Mouse (Mus musculus) urinary bladder, postnatal 14 days (tissue): ENCODE data around the gene Ascl5.

ENCODE experiments used
- DNase-seq: peaks from one replicate; pipeline ENCODE4 v3.0.0; 2021; ENCODE audit warnings: low spot score

The Ascl5 gene

DNA sequence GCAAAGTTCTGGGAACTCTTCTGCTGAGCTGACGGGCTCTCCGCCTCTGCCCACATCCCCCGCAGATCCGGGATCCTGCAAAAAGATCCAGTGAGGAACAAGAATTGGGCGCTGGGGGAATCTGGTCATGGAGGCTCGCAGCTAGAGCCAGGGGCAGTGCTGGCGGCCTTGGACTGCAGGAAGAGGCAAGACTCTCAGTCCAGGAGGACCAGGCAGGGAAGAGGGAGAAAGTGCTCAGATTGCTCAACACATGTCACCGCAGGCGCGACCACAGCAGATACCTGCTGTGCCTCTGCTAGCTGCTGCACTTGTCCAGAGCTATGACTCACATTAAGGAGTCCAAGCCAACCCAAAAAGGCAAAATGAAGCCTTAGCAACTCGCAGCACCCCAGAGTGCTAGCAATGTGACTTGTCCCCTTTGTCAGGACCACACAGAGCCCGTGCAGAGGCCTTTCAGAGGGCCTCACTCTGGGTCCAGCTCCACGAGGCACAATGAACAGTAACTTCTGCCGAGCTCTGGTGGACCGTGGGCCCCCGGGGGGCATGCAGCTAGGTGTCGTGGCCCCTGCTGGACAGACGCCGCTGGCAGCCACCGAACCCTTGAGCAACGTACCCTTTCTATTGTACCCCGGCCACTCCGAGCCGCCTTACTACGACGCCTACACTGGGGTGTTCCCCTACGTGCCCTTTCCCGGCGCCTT lies at the start of gene Ascl5:
Gene Ascl5, plus strand, starts transcription at position 493 of the 701 bp plus-strand sequence.
- DNase-seq: no peak

DNA sequence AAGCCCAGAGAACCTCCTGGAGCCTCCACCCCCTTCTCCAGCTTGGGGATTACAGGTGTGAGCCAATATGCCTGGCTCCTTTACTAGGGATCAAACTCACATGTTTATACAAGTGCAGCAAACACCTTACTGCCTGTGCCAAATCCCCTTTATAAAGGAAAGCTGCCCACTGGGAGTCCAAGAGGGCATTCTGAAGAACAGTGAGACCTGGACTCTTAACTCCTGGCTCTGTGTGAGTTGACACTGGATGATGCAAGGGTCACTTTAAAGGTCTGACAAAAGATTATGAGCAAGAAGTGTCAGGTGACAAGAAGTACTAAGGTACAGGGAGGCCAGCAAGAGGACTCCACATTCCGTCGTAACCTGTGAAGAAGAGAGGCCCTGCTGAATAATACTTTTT lies 49.2 kb upstream of the Ascl5 start:
- no peak for DNase-seq

DNA sequence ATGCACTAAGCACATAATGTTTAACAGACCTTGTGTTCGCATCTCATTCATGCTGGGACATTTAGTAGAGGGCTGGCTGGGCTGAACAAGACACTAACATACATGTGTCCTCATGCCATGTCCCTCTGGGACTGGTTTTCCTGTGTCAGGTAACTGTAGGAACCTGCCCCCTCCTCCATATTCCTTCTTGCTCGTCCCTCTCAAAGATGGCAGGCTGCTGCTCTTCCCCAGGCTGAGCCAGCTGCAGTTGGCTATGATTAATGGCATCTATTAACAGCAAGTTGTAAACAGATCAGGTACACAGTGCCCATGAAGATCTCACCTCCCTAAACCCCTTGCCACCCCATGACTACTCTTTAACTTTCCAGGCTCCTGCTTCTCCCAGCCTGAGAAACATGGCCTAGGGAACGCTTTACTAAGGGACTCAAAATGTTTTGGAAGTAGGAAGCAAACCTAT lies 44.3 kb upstream of the Ascl5 start, which contains the start of gene Igfn1:
Gene Igfn1, minus strand, starts transcription at position 51 of the 457 bp plus-strand sequence.
- DNase-seq: no peak

DNA sequence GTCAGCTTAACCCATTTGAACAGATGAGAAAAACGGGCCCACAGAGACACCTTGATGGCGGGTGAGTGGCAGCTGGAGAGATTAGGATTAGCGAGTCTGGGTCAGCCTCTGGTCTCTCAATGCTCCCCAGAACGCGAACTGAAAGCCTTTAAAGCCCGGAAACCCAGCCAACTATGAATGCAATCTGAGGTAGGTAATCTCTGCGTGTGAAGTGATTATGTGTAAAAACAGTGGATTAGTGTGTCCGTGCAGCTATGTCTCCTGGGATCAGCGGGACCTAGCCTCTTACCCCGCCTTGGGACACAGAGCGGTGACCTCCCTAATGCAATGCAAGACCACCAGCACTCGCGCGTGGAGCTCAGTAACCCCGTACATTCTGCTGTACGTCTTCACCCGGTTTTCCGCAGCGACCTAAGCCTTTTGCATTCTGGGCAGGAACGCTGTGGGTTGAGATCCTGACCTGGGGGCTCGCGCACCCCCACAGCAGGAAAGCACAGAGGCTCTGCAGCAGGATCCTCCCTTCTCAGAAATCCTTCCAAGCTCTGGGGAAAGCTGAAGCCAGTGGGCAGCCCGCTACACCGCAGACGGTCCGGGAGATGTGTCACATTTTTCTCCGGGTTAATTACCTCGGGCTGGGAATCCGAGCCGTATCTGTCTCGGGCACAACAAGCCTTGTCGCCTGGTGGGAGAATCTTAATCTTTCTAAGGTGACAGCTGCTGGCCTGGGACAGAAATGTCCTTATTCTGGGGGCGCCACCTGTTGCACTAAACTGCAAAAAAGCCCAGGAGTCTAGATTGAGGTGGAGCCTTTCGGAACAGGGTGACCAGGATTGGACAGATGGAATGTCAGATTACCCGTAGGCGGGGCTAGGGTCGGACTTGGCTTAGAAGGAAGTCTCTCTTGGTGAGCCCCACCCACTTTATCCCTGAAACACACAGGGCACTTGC lies 43.1 kb upstream of the Ascl5 start, which contains the start of gene Tmem9:
Gene Tmem9, plus strand, starts transcription at position 940 of the 948 bp plus-strand sequence.
- DNase-seq: peak; percentile 84

DNA sequence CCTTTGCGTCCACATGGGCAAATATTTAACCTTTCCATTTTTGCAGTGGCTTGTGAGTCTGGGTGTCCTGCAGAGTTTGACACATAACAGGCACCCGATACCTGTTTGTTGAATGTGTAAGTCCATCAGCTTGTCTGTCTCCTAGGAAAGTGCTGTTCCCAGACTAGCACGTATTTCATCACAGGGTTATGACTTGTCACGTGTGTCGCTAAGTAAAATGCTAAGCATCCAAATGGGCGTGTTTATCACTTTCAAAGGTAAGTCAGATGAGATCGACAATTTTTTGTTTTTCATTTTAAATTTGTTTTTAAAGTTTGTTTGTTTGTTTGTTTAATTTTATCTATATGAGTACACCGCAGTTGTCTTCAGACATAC lies 42.5 kb upstream of the Ascl5 start:
- no peak for DNase-seq

DNA sequence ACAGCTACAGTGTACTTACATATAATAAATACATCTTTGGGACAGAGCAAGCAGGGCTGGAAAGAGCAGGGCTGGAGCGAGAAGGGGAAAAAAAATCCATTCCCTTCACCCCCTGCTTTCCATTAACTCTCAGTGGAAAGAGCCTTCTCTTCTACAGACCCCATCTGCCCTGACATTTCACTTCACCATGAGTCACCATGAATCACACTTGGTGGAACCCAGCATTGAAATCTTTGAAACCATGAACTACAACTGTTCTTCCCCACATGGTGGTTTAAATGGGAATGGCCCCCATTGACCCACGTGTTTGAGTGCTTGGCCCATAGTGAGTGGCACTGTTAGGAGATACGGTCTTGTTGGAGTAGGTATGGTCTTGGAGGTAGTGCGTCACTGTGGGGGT lies 40.4 kb upstream of the Ascl5 start:
- DNase-seq: no peak

DNA sequence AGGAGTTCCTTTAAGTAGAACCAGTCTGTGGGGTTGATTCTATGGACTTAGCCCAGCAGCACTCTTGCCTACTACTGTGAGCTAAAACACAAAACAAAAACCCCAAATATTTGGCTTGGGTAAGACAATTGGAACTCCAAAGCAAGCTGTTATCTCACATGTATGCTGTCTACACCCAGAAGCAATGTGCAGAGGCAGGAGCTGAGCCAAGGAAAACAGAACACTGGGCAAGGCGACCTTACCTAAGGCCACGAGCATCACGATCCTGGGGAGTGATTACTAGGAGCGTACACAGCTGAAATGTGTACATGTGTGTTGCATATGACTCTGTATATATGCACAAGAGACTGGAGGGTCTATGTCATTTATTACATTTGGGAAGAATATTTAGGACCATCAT lies 37.1 kb upstream of the Ascl5 start:
- no peak for DNase-seq

DNA sequence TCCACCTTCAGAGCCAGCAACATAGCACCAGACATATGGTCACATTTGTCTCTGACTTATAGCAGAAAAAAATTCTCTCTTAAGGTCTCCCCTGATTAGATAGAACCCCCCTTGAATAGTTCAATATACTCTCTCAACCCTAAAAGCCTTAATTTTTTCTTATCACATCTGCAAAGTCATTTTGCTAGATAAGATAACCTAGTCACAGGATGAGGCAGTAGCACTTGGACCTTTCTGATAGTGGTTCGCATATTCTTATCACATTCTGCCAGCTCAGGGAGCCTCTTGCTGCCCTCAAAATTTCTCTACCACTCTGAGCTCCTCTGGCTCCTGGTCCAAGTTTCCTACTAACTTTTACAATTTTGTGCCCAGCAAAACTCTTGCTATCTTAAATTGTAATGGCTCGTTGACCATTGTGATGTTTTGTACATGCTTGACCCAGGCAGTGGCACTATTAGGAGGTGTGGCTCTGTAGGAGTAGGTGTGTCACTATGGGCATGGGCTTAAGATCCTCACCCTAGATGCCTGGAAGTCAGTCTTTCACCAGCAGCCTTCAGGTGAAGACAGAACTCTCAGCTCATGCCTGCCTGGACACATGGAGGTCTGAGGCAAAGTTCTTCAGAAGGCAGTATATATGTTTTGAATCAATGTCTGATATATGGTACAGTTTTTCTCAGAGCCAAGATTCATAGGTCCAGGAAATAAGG lies 35.7 kb upstream of the Ascl5 start:
- no peak for DNase-seq

DNA sequence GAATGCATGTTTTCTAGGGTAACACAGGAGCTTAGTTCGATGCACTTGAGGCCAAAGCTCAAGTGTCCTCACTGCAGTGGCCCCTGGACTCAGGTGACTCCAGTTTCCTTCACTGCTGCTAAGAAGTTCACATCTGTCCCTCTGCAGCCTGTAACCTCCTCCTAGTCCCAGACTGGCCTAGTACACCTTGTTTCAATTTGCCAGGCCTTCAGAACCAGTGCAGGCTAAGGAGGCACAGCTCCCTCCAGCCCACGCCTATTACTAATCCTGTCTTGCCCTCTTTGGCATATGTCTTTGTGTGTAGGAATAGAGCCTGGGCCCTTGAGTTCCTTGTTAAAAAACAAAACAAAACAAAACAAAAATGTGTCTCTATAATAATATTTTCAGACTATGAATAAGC lies 33.3 kb upstream of the Ascl5 start:
- DNase-seq: no peak

DNA sequence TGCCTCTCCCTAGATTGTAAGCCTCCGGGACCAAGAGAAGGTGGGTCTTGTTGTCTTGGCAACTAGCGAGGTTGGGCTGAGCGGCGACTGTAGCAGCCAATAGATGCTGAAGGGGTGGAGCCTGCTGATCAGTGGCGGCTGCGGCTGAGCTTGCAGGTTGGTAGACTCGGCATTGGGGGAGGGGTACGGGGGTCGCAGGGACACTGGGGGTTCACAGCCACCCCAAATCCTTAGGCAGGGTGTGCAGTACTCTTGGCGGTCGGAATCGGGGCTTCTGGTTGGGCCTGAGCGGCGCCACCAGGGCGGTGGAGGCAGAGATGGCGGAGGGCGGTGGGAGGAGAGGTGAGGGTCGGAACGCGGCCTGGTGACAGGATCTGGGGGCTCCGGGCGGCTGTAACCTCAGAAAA lies 32.7 kb upstream of the Ascl5 start:
- peak; percentile 94 for DNase-seq

DNA sequence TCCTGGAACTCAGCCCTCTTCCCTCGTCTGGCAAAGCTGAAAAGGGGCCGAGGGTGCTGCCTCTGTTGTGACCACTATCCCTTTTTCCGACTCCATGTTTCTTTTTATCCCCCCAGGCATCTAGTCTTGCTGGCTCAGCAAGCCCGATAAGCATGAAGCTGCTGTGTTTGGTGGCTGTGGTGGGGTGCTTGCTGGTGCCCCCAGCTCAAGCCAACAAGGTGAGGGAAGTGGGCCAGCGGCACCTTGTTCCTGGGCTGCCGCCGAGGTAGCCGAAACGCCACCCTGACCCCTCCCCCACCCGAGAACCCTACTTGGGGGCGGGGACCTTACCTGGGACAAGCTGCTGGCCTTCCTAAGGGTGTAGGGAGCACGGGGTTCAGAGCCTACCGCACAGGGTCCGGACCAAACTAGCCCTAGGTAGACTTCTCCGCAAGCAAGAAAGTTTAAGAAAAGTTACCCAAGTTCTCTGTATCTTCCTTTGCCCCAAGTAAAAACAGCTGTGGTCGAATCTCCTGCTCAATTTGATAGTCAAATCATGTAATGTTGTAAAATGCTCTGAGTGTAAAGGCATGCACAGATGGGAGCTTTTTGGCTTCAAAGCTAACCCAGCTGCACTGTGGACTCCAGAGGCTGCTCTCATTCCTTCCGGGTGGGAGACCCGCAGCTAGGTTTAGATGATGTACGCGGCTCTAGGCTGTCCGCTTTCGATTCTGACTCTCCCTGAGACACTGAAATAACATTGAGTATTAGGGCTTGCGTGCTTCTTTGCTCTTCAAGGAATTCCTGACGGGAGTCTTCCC lies 32.0 kb upstream of the Ascl5 start:
- DNase-seq: no peak

DNA sequence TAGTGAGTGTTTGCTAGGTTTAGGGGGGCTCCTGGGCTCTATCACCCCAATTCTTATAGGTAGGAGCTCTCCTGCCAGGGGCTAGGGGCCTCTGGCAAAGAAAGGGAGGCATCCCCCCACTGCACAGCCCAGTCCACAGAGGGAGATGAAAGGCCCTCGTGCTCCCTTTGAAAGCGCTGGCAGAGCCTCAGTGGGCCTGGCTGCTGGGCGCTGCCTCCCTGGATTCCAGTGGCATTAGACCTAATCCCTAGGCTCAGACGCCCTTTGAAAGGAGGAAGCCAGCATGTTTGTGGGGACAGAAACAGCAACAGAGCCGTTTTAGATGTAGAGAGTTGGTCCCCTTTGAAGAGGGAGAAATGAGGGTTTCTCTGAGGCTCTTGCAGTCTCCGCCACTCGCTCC lies 20.4 kb upstream of the Ascl5 start:
- no peak for DNase-seq

DNA sequence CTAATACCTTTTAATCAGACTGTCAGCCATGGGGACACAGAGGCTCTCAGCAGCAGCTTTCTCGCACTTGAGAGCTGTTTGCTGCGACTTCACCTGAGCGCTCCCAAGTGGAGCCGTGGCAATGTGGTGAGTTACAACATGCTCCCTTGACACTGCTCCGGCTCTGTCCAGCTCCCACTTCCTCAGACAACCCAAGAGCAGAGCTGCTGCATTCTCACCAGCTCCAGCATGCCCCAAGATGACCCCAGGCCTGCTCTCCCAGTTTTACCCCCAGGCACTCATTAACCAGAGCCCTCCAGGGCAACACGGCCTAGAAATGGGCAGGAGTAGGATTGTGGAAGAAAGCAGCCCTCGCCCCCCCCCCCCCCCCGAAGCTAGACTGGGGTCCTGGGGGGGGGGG lies 18.9 kb upstream of the Ascl5 start:
- no peak for DNase-seq

DNA sequence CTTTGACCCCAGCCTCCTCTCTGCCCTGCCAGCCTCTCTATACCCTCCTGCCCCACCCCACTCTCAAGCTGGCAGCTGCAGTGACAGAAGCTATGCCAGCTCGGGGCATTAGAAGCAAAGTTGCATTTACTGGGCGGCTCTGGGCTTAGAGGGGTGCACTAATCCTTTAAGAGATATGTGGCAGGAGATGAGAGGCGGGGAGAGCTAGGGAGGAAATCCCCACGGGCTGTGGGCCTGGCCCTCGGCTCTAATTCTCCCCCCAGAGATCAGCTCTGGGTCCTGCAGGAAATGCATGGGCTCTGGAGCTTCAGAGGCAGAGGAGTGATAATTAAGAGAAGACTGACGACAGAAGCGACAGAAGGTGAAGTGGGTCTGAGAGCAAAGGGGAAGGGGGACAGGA lies 17.6 kb upstream of the Ascl5 start:
- no peak for DNase-seq

DNA sequence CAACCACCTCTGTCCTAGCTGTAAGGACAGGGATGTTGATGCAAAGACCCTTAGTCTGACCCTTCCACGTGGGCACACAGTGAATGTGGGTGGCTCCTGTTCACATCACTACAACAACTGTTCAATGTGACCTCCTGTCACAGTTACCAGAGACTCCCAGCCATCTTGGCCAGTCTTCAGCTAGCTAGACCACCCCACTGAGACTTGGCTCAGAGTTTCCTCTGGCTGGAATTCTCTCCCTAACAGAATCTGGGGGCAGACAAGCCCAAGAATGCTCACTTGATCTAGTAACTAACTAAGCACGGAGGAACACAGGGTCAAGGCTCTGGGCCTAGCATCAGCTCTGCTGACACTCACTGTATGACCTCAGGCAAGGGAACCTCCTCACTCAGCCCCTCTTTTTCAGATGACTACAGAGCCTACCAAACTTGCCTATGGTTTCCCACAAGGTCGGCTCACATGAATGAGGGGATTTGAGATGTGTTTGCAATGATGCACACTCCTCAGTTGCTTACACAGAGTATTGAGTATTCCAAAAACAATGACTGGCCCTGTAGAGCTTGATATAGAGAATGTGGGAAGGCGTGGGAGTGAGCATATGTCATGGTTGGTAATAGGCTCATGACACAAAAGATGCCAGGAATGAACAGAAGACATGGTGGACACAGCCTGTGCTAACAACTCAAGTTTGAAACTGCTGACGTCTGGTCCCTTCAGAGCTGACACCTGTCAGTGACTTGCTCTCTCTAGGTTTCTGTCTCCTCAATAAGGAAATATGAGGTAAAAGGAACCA lies 11.7 kb upstream of the Ascl5 start:
- DNase-seq: no peak

DNA sequence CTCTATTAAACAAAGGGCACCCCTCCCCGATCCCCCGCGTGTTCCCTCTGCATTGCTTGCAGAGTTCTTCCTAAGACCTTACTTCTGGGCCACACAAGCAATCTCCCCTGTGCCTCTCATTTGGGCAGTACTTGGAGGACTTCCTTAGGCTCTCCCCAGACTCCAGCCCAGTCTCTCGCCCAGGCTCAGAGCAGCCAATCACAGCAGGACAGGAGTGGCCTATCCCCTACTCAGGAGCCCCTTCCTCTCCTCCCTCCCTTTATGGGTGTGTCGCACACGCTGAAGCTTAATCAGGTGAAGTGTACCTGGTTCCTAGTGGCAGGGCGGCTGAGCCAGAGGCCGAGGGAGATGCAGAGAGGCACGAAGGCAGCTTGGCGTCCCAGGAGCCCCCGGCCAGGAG lies 10.2 kb upstream of the Ascl5 start:
- no peak for DNase-seq

DNA sequence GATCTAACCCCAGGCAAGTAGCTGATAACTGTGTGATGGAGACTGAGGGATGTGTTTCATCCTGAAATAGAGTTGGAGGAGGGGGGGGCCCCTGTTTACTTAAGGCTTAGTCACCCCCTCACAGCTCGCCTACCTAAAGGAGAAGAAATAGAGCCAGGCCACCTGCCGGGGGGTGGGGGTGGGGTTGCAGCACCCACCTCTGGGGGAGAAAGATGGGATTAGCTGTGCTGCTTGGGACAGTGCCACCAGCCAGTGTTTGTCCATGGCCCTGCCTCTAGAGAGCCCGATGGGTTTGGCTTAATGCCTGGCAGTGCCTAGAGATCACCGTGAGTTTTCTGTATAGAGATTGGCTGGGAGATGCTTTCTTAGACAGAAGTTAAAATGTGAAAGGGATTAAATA lies 9.7 kb upstream of the Ascl5 start:
- DNase-seq: no peak

DNA sequence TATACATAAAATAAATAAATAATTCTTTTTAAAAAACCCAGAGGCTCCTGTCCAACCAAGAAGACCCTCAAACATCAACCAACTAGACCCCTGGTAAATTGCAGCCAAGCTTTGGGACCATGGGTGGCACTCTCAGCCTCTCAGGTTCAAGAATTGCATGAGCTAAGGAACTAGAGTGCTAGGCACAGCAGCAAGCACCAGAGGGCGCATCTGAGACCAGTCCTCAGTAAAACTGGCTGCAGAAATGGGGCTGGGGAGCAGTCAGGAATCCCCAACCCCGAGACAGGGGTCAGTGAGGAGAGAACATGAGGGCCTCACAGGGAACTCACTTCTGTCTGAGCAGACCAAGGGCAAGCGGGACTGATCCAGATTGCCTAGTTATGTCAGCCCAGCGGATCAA lies 4.8 kb upstream of the Ascl5 start:
- peak; percentile 52 for DNase-seq

DNA sequence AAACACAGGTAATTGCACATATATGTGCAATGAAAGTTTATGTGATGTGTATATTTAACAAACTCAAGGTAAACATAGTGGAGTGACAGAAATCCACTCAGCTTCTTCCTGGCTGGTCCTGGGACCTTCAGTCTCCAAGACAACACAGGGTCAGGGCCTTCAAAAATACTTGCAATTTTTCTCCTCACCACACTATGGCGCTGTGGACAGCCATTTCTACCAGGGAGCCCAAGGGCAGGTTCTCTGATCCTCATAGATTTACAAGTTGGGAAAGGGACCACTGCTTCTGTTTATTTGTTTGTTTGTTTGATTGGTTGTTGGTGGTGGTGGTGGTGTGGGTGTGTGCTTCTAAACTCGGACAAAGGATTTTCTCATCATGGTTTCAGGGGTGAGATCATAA lies 3.2 kb upstream of the Ascl5 start:
- no peak for DNase-seq

DNA sequence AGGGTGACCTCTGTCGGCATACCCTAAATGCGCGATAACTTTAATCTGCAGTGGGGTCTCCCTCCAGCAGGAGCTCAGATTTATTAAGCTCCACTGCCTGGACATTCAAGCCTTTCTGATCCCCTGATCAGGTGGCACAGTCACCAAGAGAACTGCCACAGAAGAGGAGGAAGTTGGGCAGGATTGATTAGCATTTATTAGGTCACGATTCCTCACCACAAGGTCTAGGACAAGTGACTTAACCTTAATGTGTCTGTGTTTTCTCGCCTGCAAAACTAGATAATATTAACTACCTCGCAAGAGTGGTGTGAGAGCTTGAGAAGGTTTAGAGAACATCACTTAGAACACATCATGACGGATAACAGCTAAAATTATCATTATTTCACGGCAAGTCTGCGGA lies 2.7 kb upstream of the Ascl5 start:
- DNase-seq: no peak

DNA sequence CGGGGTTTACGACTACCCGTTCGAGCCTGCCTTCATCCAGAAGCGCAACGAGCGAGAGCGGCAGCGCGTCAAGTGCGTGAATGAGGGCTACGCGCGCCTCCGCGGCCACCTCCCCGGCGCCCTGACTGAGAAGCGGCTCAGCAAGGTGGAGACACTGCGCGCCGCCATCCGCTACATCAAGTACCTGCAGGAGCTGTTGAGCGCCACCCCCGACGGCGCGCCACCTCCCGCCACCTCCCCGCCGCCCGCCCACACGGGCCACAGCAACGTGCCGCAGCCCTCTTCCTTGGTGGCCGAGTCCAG lies 360 bp downstream of the Ascl5 start:
- peak; percentile 15 for DNase-seq
